Mouse (Mus musculus): ENCODE measurements around the gene Ssmem1. TPM values are rescaled to one million over a fixed set of nuclear protein-coding genes. Genes with fewer than 3 reads are reported as not detected.

Gene Ssmem1
- total RNA-seq, 1 experiment: 0.58 TPM

DNA sequence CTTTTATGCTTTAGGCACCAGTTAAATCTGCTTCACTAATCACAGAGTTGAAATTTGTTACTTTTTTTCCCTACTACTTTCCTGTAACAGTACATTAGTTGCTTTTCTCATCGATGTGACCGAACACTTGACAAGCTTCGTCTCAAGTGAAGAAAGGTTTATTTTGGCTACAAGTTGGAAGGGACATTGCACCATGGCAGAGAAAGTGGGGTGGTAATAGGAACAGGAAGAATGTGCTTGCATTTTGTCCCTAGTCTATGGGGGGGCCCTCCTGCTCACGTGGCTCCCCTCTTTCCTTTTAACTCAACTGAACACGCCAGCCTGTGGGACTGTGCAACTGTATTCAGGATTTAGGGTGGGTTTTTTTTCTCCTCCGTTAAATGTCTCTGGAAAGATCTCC, 43.0 kb downstream of the Ssmem1 start:
- no peak overlapping the region for H3K4me3 ChIP-seq (ENCODE audit: insufficient read depth in 1 of 2, low read depth in 1 of 2, low read length in 2 of 2, poor library complexity in 1 of 2, severe bottlenecking in 1 of 2)
- TF ChIP-seq CHD2 (IDR thresholded peaks at IDR 0.05; ENCODE audit: low read depth, low read length): no peak
- TF ChIP-seq MAFK (IDR thresholded peaks at IDR 0.05; ENCODE audit: insufficient read depth, low read depth, low read length): no peak
- TF ChIP-seq HCFC1 (IDR thresholded peaks at IDR 0.05; ENCODE audit: borderline replicate concordance, insufficient read depth, low read length): no peak
- no peak for TF ChIP-seq ZC3H11A (IDR thresholded peaks at IDR 0.05; ENCODE audit: borderline replicate concordance, low read depth, low read length)
- no peak for TF ChIP-seq ZNF384 (IDR thresholded peaks at IDR 0.05; ENCODE audit: low read depth, low read length)
- H3K36me3 ChIP-seq (ENCODE audit: control insufficient read depth, insufficient read depth, low read length, poor library complexity, severe bottlenecking): no peaks in the 10 kb centered on the region
- DNase-seq (ENCODE audit: low read depth, low spot score): no peak
- no peaks in the 10 kb centered on the region for H3K9me3 ChIP-seq (ENCODE audit: control insufficient read depth, insufficient read depth, low read depth, low read length)
- H3K4me1 ChIP-seq (ENCODE audit: control insufficient read depth in 2 of 2, insufficient read depth in 2 of 2, low read length in 2 of 2, poor library complexity in 1 of 2): peaks cover 4 to 8% of the 10 kb centered on the region in 2 experiments; a peak in 2 of 4 replicates
- in situ Hi-C loops (cut with MboI; ENCODE audit: low sequenced_read_pairs in 2 of 2, unreplicated experiment in 2 of 2): no loop called here
- no peak overlapping the region for H3K9ac ChIP-seq (ENCODE audit: insufficient read depth, low read depth, low read length, poor library complexity, severe bottlenecking)
- H3K27ac ChIP-seq (ENCODE audit: insufficient read depth, low read depth, low read length, poor library complexity, severe bottlenecking): no peak overlapping the region

DNA sequence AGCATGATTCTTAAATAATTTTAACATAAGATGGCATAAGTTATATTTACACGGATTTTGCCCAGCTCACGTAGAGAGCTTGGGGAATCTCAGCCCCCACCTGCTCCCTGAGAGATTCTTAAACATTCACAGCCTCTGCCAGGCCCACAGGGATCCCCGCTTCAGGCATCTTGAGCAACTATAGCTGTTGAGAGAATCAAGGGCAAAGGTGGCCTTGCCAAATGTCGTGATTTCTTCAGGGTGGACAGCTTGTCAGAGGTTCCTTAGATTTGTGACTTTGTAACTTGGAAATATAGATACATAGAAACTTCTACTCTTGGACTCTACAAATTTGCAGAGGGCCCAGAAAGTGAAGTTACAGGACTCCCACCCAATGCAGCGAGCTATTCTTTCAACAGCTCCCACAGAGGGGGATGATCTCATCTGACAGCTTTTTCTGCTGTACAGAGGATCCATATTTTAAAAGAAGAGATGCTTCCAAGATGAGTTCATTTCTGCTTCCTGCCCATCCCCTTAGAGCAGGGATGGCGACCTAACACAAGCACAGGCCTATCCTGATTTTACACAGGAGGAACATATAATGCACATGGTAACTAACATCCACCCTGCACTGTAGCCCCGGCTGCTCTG, 43.8 kb downstream of the Ssmem1 start:
- Histone ChIP-seq H3K36me3 (ENCODE audit: control insufficient read depth, insufficient read depth, low read length, poor library complexity, severe bottlenecking) (no peaks in the 10 kb centered on the region), H3K4me1 (ENCODE audit: control insufficient read depth in 2 of 2, insufficient read depth in 2 of 2, low read length in 2 of 2, poor library complexity in 1 of 2) (peaks cover 4 to 6% of the 10 kb centered on the region in 2 experiments; a peak in 2 of 4 replicates), H3K27ac (ENCODE audit: insufficient read depth, low read depth, low read length, poor library complexity, severe bottlenecking) (no peak overlapping the region), H3K4me3 (ENCODE audit: insufficient read depth in 1 of 2, low read depth in 1 of 2, low read length in 2 of 2, poor library complexity in 1 of 2, severe bottlenecking in 1 of 2) (no peak overlapping the region), H3K9me3 (ENCODE audit: control insufficient read depth, insufficient read depth, low read depth, low read length) (no peaks in the 10 kb centered on the region), H3K9ac (ENCODE audit: insufficient read depth, low read depth, low read length, poor library complexity, severe bottlenecking) (no peak overlapping the region)
- in situ Hi-C loops (cut with MboI; ENCODE audit: low sequenced_read_pairs in 2 of 2, unreplicated experiment in 2 of 2): no loop called here
- no peak for TF ChIP-seq ZC3H11A (IDR thresholded peaks at IDR 0.05; ENCODE audit: borderline replicate concordance, low read depth, low read length)
- TF ChIP-seq CHD2 (IDR thresholded peaks at IDR 0.05; ENCODE audit: low read depth, low read length): no peak
- TF ChIP-seq HCFC1 (IDR thresholded peaks at IDR 0.05; ENCODE audit: borderline replicate concordance, insufficient read depth, low read length): no peak
- TF ChIP-seq MAFK (IDR thresholded peaks at IDR 0.05; ENCODE audit: insufficient read depth, low read depth, low read length): no peak
- no peak for TF ChIP-seq ZNF384 (IDR thresholded peaks at IDR 0.05; ENCODE audit: low read depth, low read length)
- no peak for DNase-seq (ENCODE audit: low read depth, low spot score)

DNA sequence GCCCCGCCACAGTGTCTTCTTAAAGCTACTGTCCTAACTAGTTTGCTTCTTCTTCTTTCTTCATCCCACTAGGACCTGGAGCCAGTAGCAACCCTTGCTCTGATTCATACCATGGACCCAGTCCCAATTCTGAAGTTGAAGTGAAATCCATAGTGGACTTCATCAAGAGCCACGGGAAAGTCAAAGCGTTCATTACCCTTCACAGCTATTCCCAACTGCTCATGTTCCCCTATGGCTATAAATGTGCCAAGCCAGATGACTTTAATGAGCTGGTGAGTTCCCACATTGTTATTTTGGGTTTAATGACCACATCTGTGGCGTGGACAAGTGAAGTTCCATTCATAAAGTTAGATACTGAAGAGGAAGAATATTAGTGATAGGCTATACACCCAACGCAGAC, 44.4 kb downstream of the Ssmem1 start:
- peaks cover 4% of the 10 kb centered on the region in 2 experiments; a peak in 2 of 4 replicates for H3K4me1 ChIP-seq (ENCODE audit: control insufficient read depth in 2 of 2, insufficient read depth in 2 of 2, low read length in 2 of 2, poor library complexity in 1 of 2)
- DNase-seq (ENCODE audit: low read depth, low spot score): no peak
- no peaks in the 10 kb centered on the region for H3K9me3 ChIP-seq (ENCODE audit: control insufficient read depth, insufficient read depth, low read depth, low read length)
- no peak overlapping the region for H3K4me3 ChIP-seq (ENCODE audit: insufficient read depth in 1 of 2, low read depth in 1 of 2, low read length in 2 of 2, poor library complexity in 1 of 2, severe bottlenecking in 1 of 2)
- no peak overlapping the region for H3K9ac ChIP-seq (ENCODE audit: insufficient read depth, low read depth, low read length, poor library complexity, severe bottlenecking)
- TF ChIP-seq ZC3H11A (IDR thresholded peaks at IDR 0.05; ENCODE audit: borderline replicate concordance, low read depth, low read length) (no peak), MAFK (IDR thresholded peaks at IDR 0.05; ENCODE audit: insufficient read depth, low read depth, low read length) (no peak), ZNF384 (IDR thresholded peaks at IDR 0.05; ENCODE audit: low read depth, low read length) (no peak), CHD2 (IDR thresholded peaks at IDR 0.05; ENCODE audit: low read depth, low read length) (no peak), HCFC1 (IDR thresholded peaks at IDR 0.05; ENCODE audit: borderline replicate concordance, insufficient read depth, low read length) (no peak)
- H3K27ac ChIP-seq (ENCODE audit: insufficient read depth, low read depth, low read length, poor library complexity, severe bottlenecking): no peak overlapping the region
- in situ Hi-C loops (cut with MboI; ENCODE audit: low sequenced_read_pairs in 2 of 2, unreplicated experiment in 2 of 2): no loop called here
- no peaks in the 10 kb centered on the region for H3K36me3 ChIP-seq (ENCODE audit: control insufficient read depth, insufficient read depth, low read length, poor library complexity, severe bottlenecking)

DNA sequence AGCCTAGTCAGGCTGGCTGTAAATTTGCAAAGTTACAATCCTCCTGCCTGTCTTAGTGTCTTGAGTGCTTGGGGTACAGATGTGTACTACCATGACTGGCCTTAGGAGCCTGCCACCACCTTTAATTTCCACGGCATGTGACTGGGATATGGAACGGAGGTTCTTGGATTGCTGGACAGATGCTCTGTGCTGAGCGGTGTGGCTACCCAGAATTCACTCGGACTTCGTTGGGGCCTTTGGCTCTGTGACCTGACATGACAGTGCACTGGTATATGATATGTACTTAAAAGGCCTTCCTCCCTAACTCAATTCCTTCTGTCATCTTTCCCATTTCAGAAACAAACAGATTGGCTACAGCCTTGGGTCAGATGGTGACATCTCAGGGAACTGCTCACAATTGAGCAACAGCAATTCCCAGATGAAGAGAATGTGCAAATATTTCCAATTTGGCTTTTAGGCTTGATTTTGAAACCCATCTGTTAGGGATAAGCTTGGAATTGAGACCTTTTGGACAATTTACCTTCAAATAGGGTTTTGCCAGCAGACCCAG, 45.0 kb downstream of the Ssmem1 start:
- DNase-seq (ENCODE audit: low read depth, low spot score): no peak
- Histone ChIP-seq H3K36me3 (ENCODE audit: control insufficient read depth, insufficient read depth, low read length, poor library complexity, severe bottlenecking) (no peaks in the 10 kb centered on the region), H3K27ac (ENCODE audit: insufficient read depth, low read depth, low read length, poor library complexity, severe bottlenecking) (no peak overlapping the region), H3K9ac (ENCODE audit: insufficient read depth, low read depth, low read length, poor library complexity, severe bottlenecking) (no peak overlapping the region), H3K4me3 (ENCODE audit: insufficient read depth in 1 of 2, low read depth in 1 of 2, low read length in 2 of 2, poor library complexity in 1 of 2, severe bottlenecking in 1 of 2) (no peak overlapping the region), H3K9me3 (ENCODE audit: control insufficient read depth, insufficient read depth, low read depth, low read length) (no peaks in the 10 kb centered on the region), H3K4me1 (ENCODE audit: control insufficient read depth in 2 of 2, insufficient read depth in 2 of 2, low read length in 2 of 2, poor library complexity in 1 of 2) (peaks cover 4% of the 10 kb centered on the region in 2 experiments; a peak in 2 of 4 replicates)
- TF ChIP-seq CHD2 (IDR thresholded peaks at IDR 0.05; ENCODE audit: low read depth, low read length) (no peak), ZNF384 (IDR thresholded peaks at IDR 0.05; ENCODE audit: low read depth, low read length) (no peak), ZC3H11A (IDR thresholded peaks at IDR 0.05; ENCODE audit: borderline replicate concordance, low read depth, low read length) (no peak), MAFK (IDR thresholded peaks at IDR 0.05; ENCODE audit: insufficient read depth, low read depth, low read length) (no peak), HCFC1 (IDR thresholded peaks at IDR 0.05; ENCODE audit: borderline replicate concordance, insufficient read depth, low read length) (no peak)
- in situ Hi-C loops (cut with MboI; ENCODE audit: low sequenced_read_pairs in 2 of 2, unreplicated experiment in 2 of 2): no loop called here

Measured in ES-E14 (cell line).